In genomic region chr5:120420106-120420505, GRCm38 (mm10) we compare ENCODE assay signal across 31 mouse cellular contexts. TPM values are rescaled to one million over a fixed set of nuclear protein-coding genes. Genes with fewer than 3 reads are reported as not detected.
DNase-seq lines count a peak whose midpoint lies in the region; ATAC-seq and TF ChIP-seq lines count a peak whose summit lies in the region.
"Had no signal": no experiment of that assay in that cellular context is flagged by ENCODE, and none has a peak within 500 bp of the region (broad histone marks: within the 10 kb centered on the region; RNA-seq: fewer than 3 reads in every experiment).

No protein-coding gene starts in this region.

- H3K4me3 ChIP-seq in layer of hippocampus, adult 2 months: no peak overlapping the region
- H3K4me3 ChIP-seq in neural tube, embryonic 13.5 days: no peak overlapping the region
- H3K4me3 ChIP-seq: embryonic facial prominence, embryonic 15.5 days; erythroblast, embryonic 14.5 days; forebrain, embryonic 10.5 days; heart, embryonic 10.5 days had no signal

- H3K9me3 ChIP-seq in neural tube, embryonic 13.5 days: no peaks in the 10 kb centered on the region
- H3K9me3 ChIP-seq: embryonic facial prominence, embryonic 15.5 days; forebrain, embryonic 10.5 days; G1E; heart, embryonic 10.5 days had no signal

- H3K36me3 ChIP-seq in neural tube, embryonic 13.5 days: no peaks in the 10 kb centered on the region
- H3K36me3 ChIP-seq: embryonic facial prominence, embryonic 15.5 days; G1E; heart, embryonic 10.5 days had no signal

- 80% methylated on average over 8 of the region's 8 CpGs for WGBS in neural tube, embryonic 13.5 days

- TF ChIP-seq CTCF in layer of hippocampus, adult 2 months (conservative IDR thresholded peaks at IDR 0.05): no peak

- H3K4me2 ChIP-seq in neural tube, embryonic 13.5 days: no peak overlapping the region
- H3K4me2 ChIP-seq: embryonic facial prominence, embryonic 15.5 days had no signal

- H3K27ac ChIP-seq in layer of hippocampus, adult 2 months: no peak overlapping the region
- H3K27ac ChIP-seq in neural tube, embryonic 13.5 days (replicated peaks): 0 out of 2 replicates have a peak overlapping the region, but pooled peaks have one; percentile 62
- H3K27ac ChIP-seq: embryonic facial prominence, embryonic 15.5 days; forebrain, embryonic 10.5 days; heart, embryonic 10.5 days had no signal

- peaks cover 97% of the 10 kb centered on the region for H3K27me3 ChIP-seq in neural tube, embryonic 13.5 days

- DNase-seq in frontal cortex, adult 2 months (ENCODE audit: extremely low spot score in 1 of 2, low spot score in 1 of 2): peak; percentile 25 to 61
- peak; percentile 23 to 42 for DNase-seq in layer of hippocampus, adult 2 months (ENCODE audit: low spot score in 2 of 2)
- DNase-seq in layer of hippocampus, adult 9-10 months (ENCODE audit: low spot score): no peak
- DNase-seq in neural tube, embryonic 10.5 days (ENCODE audit: extremely low spot score, low spot score): no peak
- DNase-seq in brain, adult 2 months (ENCODE audit: low read depth, low spot score): peak; percentile 65
- DNase-seq in lung, postnatal 4 days: no peak
- DNase-seq: adrenal gland, adult 8-10 months; adrenal gland, postnatal 36 days; B cell, adult 2 months; cerebellum, adult 11 months; cerebellum, adult 8-10 months; cerebellum, postnatal 14 days; embryo, embryonic 11 days; gastrocnemius, postnatal 10 days; heart, adult 18-20 months; heart, postnatal 14 days had no signal

- ATAC-seq in frontal cortex, adult (ENCODE audit: low TSS enrichment): no peak
- no peak for ATAC-seq in neural tube, embryonic 13.5 days (ENCODE audit: low read depth)
- ATAC-seq: CD4-positive, CD25-positive, alpha-beta regulatory T cell, adult 4 months; forebrain, embryonic 14.5 days had no signal

- peaks cover 21% of the 10 kb centered on the region for H3K4me1 ChIP-seq in neural tube, embryonic 13.5 days (replicated peaks)
- H3K4me1 ChIP-seq: embryonic facial prominence, embryonic 15.5 days; heart, embryonic 10.5 days had no signal

- H3K9ac ChIP-seq in neural tube, embryonic 13.5 days: no peak overlapping the region
- H3K9ac ChIP-seq: embryonic facial prominence, embryonic 15.5 days had no signal

RNA-seq across cellular contexts. Expression of gene Lhx5, which starts 11.4 kb away (rescaled TPM):
- 0.23 and 0.40 TPM in 2 replicates for polyA plus RNA-seq in frontal cortex, adult 2 months (2012; rRNA removed)
- under 1 TPM in 1 of 2 experiments, not detected in 1; 0.36 TPM for total RNA-seq in layer of hippocampus, adult 2 months (2021)
- 42.0 and 46.0 TPM in 2 replicates for polyA plus RNA-seq in neural tube, embryonic 13.5 days (2015; fragmentation: Nextera tagmentation; extraction: Ambion mirVana)
- total RNA-seq: adrenal gland, adult 8-10 months; adrenal gland, postnatal 36 days; common myeloid progenitor, adult 5-6 weeks; gastrocnemius, postnatal 10 days; gastrocnemius, postnatal 4 days; heart, adult 18-20 months; heart, postnatal 14 days; hematopoietic stem cell, adult 5-6 weeks had no signal
- polyA plus RNA-seq: CD4-positive, CD25-positive, alpha-beta regulatory T cell, adult 4 months; erythroblast, embryonic 14.5 days; G1E; heart, embryonic 14.5 days had no signal

RNA-seq across cellular contexts. Expression of gene Sdsl, which starts 52.5 kb away (rescaled TPM):
- polyA plus RNA-seq in frontal cortex, adult 2 months (2012; rRNA removed): 6.9 and 7.1 TPM in 2 replicates
- 1 to 10 TPM; 7.9 to 8.5 TPM for total RNA-seq in layer of hippocampus, adult 2 months (2021)
- 5.2 and 6.9 TPM in 2 replicates for polyA plus RNA-seq in neural tube, embryonic 13.5 days (2015; fragmentation: Nextera tagmentation; extraction: Ambion mirVana)
- polyA plus RNA-seq: CD4-positive, CD25-positive, alpha-beta regulatory T cell, adult 4 months; erythroblast, embryonic 14.5 days had no signal

RNA-seq across cellular contexts. Expression of gene Sds, which starts 56.2 kb away (rescaled TPM):
- 0.40 TPM in 1 of 2 replicates, not detected in the other for polyA plus RNA-seq in frontal cortex, adult 2 months (2012; rRNA removed)
- under 1 TPM in 1 of 2 experiments, not detected in 1; 0.31 TPM for total RNA-seq in layer of hippocampus, adult 2 months (2021)
- polyA plus RNA-seq in neural tube, embryonic 13.5 days (2015; fragmentation: Nextera tagmentation; extraction: Ambion mirVana): not detected in 2 replicates
- total RNA-seq: common myeloid progenitor, adult 5-6 weeks; G1E; gastrocnemius, postnatal 10 days; gastrocnemius, postnatal 4 days; heart, postnatal 14 days; hematopoietic stem cell, adult 5-6 weeks had no signal
- polyA plus RNA-seq: brain, embryonic 14.5 days; CD4-positive, CD25-positive, alpha-beta regulatory T cell, adult 4 months; embryonic facial prominence, embryonic 11.5 days; embryonic facial prominence, embryonic 15.5 days; erythroblast, embryonic 14.5 days; forebrain, embryonic 10.5 days; forebrain, embryonic 14.5 days; G1E; heart, embryonic 14.5 days had no signal

Comparison
In these comparisons a context has a peak if more than half of its experiments do, and no peak if none do; other contexts are left out.
1. DNase-seq: peak in frontal cortex, adult 2 months (2 of 2), layer of hippocampus, adult 2 months (2 of 2) and brain, adult 2 months (single experiment); none in layer of hippocampus, adult 9-10 months (single experiment), neural tube, embryonic 10.5 days (single experiment) and lung, postnatal 4 days (0 of 2).
2. RNA of gene Lhx5, which starts 11.4 kb away (polyA plus RNA-seq): 42.0 to 46.0 TPM in neural tube, embryonic 13.5 days; 0.23 to 0.40 TPM in frontal cortex, adult 2 months; every median in the first group is over 10 times any median in the second.